Mouse (Mus musculus): ENCODE measurements at regions not wholly inside any gene's neighbourhood (a gene's known extent, or its start where the extent isn't known, plus 50 kb on each side); places are given as distances from the start of the nearest gene placed in this dataset.

- Histone ChIP-seq H3K9me3 (replicated peaks; ENCODE audit: control insufficient read depth, low read length) (no peaks in the 10 kb centered on the region), H3K27me3 (ENCODE audit: control insufficient read depth, insufficient read depth, low read length) (no peaks in the 10 kb centered on the region), H3K4me1 (ENCODE audit: control insufficient read depth, insufficient read depth, low read length) (no peaks in the 10 kb centered on the region), H3K4me2 (ENCODE audit: low read depth, low read length) (no peak overlapping the region), H3K27ac (replicated peaks; ENCODE audit: low read depth, low read length) (no peak overlapping the region), H3K36me3 (replicated peaks; ENCODE audit: control insufficient read depth, insufficient read depth, low read depth, low read length) (no peaks in the 10 kb centered on the region), H3K4me3 (ENCODE audit: low read depth, low read length) (no peak overlapping the region), H3K9ac (replicated peaks; ENCODE audit: low read length) (no peak overlapping the region)
- WGBS, result 93% methylated on average over 3 of the region's 3 CpGs
- no peak for DNase-seq (ENCODE audit: low spot score)
- ATAC-seq (replicated peaks; ENCODE audit: insufficient number of reproducible peaks, low FRiP score, low TSS enrichment, low read depth), result no peak
Observed at GRCm38 (mm10) chr1:147291119-147291518, 796.6 kb downstream of the Brinp3 start.

DNA sequence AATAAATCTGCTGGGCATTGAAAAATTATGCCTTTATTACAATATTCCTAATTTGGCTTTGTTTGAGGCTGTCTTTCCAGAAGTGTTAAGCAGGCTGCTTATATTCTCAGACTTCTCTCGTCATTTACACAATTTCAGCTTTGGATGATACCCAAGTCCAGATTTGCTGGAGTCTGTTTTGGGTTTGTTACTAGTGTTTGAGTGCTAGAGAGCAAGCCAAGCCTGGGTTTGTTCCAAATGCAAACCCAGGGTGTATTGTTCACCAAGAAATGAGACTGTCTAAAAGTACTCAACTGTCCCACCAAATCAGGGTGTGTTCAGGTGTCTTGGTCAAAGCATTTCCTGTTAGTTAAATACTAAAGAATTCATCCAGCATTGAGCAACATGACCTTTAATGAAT, 814.7 kb downstream of the Brinp3 start:
- H3K4me1 ChIP-seq (ENCODE audit: control insufficient read depth, insufficient read depth, low read length), result no peaks in the 10 kb centered on the region
- H3K9ac ChIP-seq (replicated peaks; ENCODE audit: low read length), result no peak overlapping the region
- 84% methylated on average over 1 of the region's 1 CpGs for WGBS
- ATAC-seq (replicated peaks; ENCODE audit: insufficient number of reproducible peaks, low FRiP score, low TSS enrichment, low read depth) (no peak), DNase-seq (ENCODE audit: low spot score) (no peak)
- no peaks in the 10 kb centered on the region for H3K27me3 ChIP-seq (ENCODE audit: control insufficient read depth, insufficient read depth, low read length)
- no peak overlapping the region for H3K4me2 ChIP-seq (ENCODE audit: low read depth, low read length)
- H3K4me3 ChIP-seq (ENCODE audit: low read depth, low read length), result no peak overlapping the region
- H3K9me3 ChIP-seq (replicated peaks; ENCODE audit: control insufficient read depth, low read length), result no peaks in the 10 kb centered on the region
- H3K27ac ChIP-seq (replicated peaks; ENCODE audit: low read depth, low read length), result no peak overlapping the region
- no peaks in the 10 kb centered on the region for H3K36me3 ChIP-seq (replicated peaks; ENCODE audit: control insufficient read depth, insufficient read depth, low read depth, low read length)

DNA sequence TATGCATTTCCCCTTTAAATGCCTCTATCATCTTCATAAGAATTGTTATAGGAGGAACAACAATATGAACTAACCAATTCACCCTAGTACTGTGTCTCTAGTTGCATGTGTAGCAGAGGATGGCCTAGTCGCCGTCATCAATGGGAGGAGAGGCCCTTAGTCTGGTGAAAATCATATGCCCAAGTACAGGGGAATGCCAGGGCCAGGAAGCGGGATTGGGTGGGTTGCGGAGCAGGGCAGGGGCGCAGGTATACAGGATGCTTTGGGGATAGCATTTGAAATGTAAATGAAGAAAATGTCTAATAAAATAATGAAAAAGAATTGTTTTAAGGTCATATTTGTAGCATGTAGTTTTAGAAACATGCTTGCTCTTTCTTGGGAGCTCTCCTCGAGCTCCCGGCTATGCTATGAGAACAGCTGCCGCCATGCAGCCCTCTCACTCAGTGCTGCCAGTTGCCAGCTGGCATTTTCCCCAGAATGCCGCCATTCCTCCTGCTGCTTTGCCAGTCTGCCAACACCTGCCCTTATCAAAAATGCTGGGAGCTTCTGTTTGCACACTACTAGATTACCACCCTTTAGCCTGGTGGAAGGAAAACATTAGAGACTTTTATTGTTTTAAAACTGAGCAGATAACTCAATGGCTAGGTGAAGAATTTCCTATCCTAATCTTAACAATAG, 848.9 kb downstream of the Brinp3 start:
- H3K27ac ChIP-seq (replicated peaks; ENCODE audit: low read depth, low read length), result no peak overlapping the region
- H3K36me3 ChIP-seq (replicated peaks; ENCODE audit: control insufficient read depth, insufficient read depth, low read depth, low read length), result no peaks in the 10 kb centered on the region
- H3K4me2 ChIP-seq (ENCODE audit: low read depth, low read length), result no peak overlapping the region
- no peak overlapping the region for H3K9ac ChIP-seq (replicated peaks; ENCODE audit: low read length)
- 92% methylated on average over 9 of the region's 9 CpGs for WGBS
- DNase-seq (ENCODE audit: low spot score) (no peak), ATAC-seq (replicated peaks; ENCODE audit: insufficient number of reproducible peaks, low FRiP score, low TSS enrichment, low read depth) (no peak)
- no peaks in the 10 kb centered on the region for H3K9me3 ChIP-seq (replicated peaks; ENCODE audit: control insufficient read depth, low read length)
- H3K27me3 ChIP-seq (ENCODE audit: control insufficient read depth, insufficient read depth, low read length), result no peaks in the 10 kb centered on the region
- H3K4me3 ChIP-seq (ENCODE audit: low read depth, low read length), result no peak overlapping the region
- no peaks in the 10 kb centered on the region for H3K4me1 ChIP-seq (ENCODE audit: control insufficient read depth, insufficient read depth, low read length)

GRCm38 (mm10) chr1:147344027-147344426, 849.5 kb downstream of the Brinp3 start:
- Histone ChIP-seq H3K4me1 (ENCODE audit: control insufficient read depth, insufficient read depth, low read length) (no peaks in the 10 kb centered on the region), H3K27ac (replicated peaks; ENCODE audit: low read depth, low read length) (no peak overlapping the region), H3K9ac (replicated peaks; ENCODE audit: low read length) (no peak overlapping the region), H3K4me3 (ENCODE audit: low read depth, low read length) (no peak overlapping the region), H3K4me2 (ENCODE audit: low read depth, low read length) (no peak overlapping the region), H3K36me3 (replicated peaks; ENCODE audit: control insufficient read depth, insufficient read depth, low read depth, low read length) (no peaks in the 10 kb centered on the region), H3K9me3 (replicated peaks; ENCODE audit: control insufficient read depth, low read length) (no peaks in the 10 kb centered on the region), H3K27me3 (ENCODE audit: control insufficient read depth, insufficient read depth, low read length) (no peaks in the 10 kb centered on the region)
- 87% methylated on average over 3 of the region's 3 CpGs for WGBS
- ATAC-seq (replicated peaks; ENCODE audit: insufficient number of reproducible peaks, low FRiP score, low TSS enrichment, low read depth), result no peak
- DNase-seq (ENCODE audit: low spot score), result no peak

All from embryonic facial prominence, embryonic 11.5 days (tissue).